Mouse (Mus musculus): ENCODE measurements around the gene Hip1. TPM values are rescaled to one million over a fixed set of nuclear protein-coding genes. Genes with fewer than 3 reads are reported as not detected.

Hip1 gene
- 51.2 and 64.4 TPM in 2 replicates for total RNA-seq (2017)

- ATAC-seq (ENCODE audit: extremely low read depth, insufficient number of reproducible peaks, low FRiP score, poor library complexity, severe bottlenecking): peak; percentile 95
Observed at GRCm38 (mm10) chr5:135544865-135545797, at the start of gene Hip1. Gene Hip1, minus strand, starts transcription at chr5:135545120.

GRCm38 (mm10) chr5:135589996-135590784 is 45.3 kb upstream of the Hip1 start:
- no peak for ATAC-seq (ENCODE audit: extremely low read depth, insufficient number of reproducible peaks, low FRiP score, poor library complexity, severe bottlenecking)

- no peak for ATAC-seq (ENCODE audit: extremely low read depth, insufficient number of reproducible peaks, low FRiP score, poor library complexity, severe bottlenecking)
Observed at GRCm38 (mm10) chr5:135587764-135588163, 42.8 kb upstream of the Hip1 start.

- ATAC-seq (ENCODE audit: extremely low read depth, insufficient number of reproducible peaks, low FRiP score, poor library complexity, severe bottlenecking): no peak
Observed at GRCm38 (mm10) chr5:135585691-135586090, 40.8 kb upstream of the Hip1 start.

- no peak for ATAC-seq (ENCODE audit: extremely low read depth, insufficient number of reproducible peaks, low FRiP score, poor library complexity, severe bottlenecking)
Observed at GRCm38 (mm10) chr5:135582330-135582729, 37.4 kb upstream of the Hip1 start.

GRCm38 (mm10) chr5:135579331-135579751 is 34.4 kb upstream of the Hip1 start:
- ATAC-seq (ENCODE audit: extremely low read depth, insufficient number of reproducible peaks, low FRiP score, poor library complexity, severe bottlenecking): no peak

GRCm38 (mm10) chr5:135576055-135576454 is 31.1 kb upstream of the Hip1 start:
- ATAC-seq (ENCODE audit: extremely low read depth, insufficient number of reproducible peaks, low FRiP score, poor library complexity, severe bottlenecking): no peak

DNA sequence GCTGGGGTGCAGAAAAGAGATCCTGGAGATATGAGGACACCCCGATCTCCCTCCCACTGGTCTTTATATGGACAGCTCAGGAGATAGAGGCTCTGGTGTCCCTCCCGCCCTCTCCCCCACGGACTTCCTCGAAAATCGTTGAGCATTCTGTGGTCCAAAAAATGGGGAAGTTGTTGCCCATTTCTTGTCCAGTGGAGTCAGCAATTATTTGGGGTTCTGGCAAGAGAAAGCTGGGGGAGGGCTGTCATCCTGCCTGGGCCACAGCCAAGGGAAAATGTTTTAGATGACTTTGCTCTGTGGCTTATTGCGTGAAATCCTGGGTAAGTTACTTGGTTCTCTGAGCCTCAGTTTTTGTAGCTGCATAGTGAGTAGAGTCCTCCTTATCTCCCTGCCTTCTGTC is 28.1 kb upstream of the Hip1 start, which contains the start of gene Ccl24:
Ccl24 (minus strand) TSS at position 44 of the 400 bp plus-strand sequence.
- no peak for ATAC-seq (ENCODE audit: extremely low read depth, insufficient number of reproducible peaks, low FRiP score, poor library complexity, severe bottlenecking)

GRCm38 (mm10) chr5:135568698-135569097 is 23.8 kb upstream of the Hip1 start:
- no peak for ATAC-seq (ENCODE audit: extremely low read depth, insufficient number of reproducible peaks, low FRiP score, poor library complexity, severe bottlenecking)

DNA sequence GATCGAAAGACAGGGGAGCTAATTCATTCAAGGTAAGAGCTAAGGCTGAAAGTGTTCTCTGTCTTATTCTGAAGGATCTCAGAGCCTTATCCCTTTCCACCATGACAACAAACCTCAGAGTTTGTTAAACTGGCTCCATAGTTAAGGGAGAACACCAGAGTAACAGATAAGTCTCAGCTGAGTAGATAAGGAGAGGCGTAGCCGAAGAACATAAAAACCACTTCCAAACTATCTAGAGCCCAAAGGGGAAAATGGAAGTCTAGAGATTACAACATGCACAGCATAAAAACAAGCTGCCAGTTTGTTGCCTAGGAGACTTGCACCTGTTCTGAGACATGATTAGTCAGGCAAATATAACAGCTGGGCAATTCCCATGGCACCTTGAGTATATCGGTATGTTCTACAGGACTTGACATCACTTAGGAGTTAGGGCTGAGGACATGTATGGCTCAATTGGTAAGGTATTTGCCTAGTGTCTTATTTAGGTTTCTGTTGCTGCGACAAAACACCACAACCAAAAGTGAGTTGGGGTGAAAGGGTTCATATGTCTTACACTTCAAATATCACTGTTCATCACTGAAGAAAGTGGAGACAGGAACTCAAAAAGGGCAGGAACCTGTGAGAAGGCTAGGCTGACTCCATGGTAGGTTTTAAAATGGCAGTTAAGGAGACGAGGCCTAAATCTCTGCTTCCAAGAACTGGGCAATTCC is 22.8 kb upstream of the Hip1 start:
- ATAC-seq (ENCODE audit: extremely low read depth, insufficient number of reproducible peaks, low FRiP score, poor library complexity, severe bottlenecking): no peak

GRCm38 (mm10) chr5:135563469-135563868 is 18.5 kb upstream of the Hip1 start, which contains the start of gene Ccl26:
Gene Ccl26, minus strand, starts transcription at chr5:135563569.
- no peak for ATAC-seq (ENCODE audit: extremely low read depth, insufficient number of reproducible peaks, low FRiP score, poor library complexity, severe bottlenecking)

DNA sequence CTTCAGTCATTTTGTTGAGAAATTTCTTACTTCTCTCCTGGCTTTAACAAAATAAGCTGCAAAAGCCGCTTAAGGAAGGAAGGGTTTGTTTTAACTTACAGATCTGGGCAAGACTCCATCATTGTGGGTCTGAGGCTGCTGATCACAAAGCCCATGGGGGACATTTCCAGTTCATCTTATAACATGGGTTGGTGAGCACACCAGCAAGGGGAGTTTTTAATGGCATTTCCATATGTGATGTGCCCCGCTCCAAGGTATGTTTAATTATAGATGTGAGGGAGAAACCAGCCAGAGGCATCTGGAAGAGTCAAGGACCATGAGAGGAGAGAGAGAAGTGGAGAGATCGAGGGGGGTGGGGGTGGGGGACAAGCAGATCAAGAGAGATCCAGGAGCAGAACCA is 12.8 kb upstream of the Hip1 start:
- ATAC-seq (ENCODE audit: extremely low read depth, insufficient number of reproducible peaks, low FRiP score, poor library complexity, severe bottlenecking): no peak

DNA sequence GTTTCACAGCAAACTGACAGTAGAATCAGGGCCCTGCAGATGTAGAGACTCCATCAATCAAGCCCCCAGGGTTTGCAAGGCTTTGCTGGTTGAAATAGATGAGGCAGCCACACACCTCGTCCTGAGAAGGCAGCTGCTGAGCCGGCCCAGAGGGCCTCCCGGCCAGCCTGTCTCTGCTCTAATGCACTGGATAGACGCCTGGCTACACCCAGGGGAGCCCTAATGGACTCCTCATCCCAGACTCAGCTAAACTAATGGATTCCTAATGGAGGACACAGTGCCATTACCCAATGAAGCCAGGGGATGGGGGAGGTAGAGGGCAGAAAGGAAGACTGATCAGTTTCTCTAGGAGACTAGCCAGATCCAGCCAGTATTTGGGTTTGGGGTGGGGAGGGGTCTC is 12.1 kb upstream of the Hip1 start:
- no peak for ATAC-seq (ENCODE audit: extremely low read depth, insufficient number of reproducible peaks, low FRiP score, poor library complexity, severe bottlenecking)

GRCm38 (mm10) chr5:135556259-135556658 is 11.3 kb upstream of the Hip1 start:
- ATAC-seq (ENCODE audit: extremely low read depth, insufficient number of reproducible peaks, low FRiP score, poor library complexity, severe bottlenecking): no peak

- no peak for ATAC-seq (ENCODE audit: extremely low read depth, insufficient number of reproducible peaks, low FRiP score, poor library complexity, severe bottlenecking)
Observed at GRCm38 (mm10) chr5:135551591-135551990, 6.7 kb upstream of the Hip1 start.

DNA sequence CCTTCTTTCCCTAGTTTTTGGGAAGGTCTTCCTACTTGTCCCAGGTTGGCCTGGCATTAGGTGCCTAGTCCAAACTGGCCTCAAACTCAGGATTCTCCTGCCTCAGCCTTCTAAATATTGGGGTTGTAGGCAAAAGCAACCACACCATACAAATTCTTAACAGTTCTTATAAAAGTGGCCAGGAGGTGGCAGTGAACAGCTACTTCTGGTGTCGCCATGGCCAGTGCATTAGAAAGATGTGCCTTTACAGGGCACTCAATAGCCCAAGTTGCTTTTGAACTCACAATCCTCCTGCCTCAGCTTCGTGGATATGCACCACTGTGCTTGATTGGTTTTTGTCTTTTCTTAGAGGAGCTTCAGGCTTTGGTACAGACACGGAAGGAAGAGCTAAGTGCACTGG is 6.0 kb upstream of the Hip1 start:
- peak; percentile 62 for ATAC-seq (ENCODE audit: extremely low read depth, insufficient number of reproducible peaks, low FRiP score, poor library complexity, severe bottlenecking)

- no peak for ATAC-seq (ENCODE audit: extremely low read depth, insufficient number of reproducible peaks, low FRiP score, poor library complexity, severe bottlenecking)
Observed at GRCm38 (mm10) chr5:135547990-135548389, 3.1 kb upstream of the Hip1 start.

DNA sequence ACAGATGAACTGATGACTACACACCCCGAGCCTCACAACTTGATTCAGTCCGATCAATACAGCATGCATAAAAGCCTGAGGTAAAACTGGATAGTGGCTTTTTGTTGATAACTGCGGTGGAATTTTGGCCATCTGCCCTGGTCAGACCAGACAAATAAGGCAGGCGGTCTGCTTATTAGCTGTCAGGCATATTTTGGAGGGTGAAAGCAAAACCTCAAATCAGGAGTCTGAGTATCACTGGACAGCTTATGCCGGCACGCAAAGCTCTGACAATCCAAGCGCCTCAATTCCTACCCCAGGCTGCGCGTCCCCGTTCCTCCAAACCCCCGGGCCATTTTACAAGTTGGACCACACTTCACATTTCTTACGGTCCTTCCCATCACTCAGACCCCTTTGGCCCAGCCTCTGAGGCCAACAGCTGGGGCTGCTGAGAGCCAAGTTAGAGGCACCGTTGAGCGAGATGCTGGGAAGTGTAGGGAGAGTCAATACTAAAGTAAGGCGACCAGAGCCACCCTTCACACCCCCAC is 825 bp downstream of the Hip1 start:
- no peak for ATAC-seq (ENCODE audit: extremely low read depth, insufficient number of reproducible peaks, low FRiP score, poor library complexity, severe bottlenecking)

GRCm38 (mm10) chr5:135537794-135538214 is 7.1 kb downstream of the Hip1 start:
- peak; percentile 53 for ATAC-seq (ENCODE audit: extremely low read depth, insufficient number of reproducible peaks, low FRiP score, poor library complexity, severe bottlenecking)

All from neutrophil, adult 5-6 weeks (primary cell).